Mouse (Mus musculus): ENCODE results near the gene Tmem206.

- no peak for TF ChIP-seq GATA1 (IDR thresholded peaks at IDR 0.05; ENCODE audit: borderline replicate concordance, low read length)
- TF ChIP-seq FLI1 (IDR thresholded peaks at IDR 0.05; ENCODE audit: low read length), result no peak
Observed at GRCm38 (mm10) chr1:191369140-191369539, 43.4 kb downstream of the Tmem206 start.

All from megakaryocyte, embryonic 14.5 days (primary cell).